In the genomic region with DNA sequence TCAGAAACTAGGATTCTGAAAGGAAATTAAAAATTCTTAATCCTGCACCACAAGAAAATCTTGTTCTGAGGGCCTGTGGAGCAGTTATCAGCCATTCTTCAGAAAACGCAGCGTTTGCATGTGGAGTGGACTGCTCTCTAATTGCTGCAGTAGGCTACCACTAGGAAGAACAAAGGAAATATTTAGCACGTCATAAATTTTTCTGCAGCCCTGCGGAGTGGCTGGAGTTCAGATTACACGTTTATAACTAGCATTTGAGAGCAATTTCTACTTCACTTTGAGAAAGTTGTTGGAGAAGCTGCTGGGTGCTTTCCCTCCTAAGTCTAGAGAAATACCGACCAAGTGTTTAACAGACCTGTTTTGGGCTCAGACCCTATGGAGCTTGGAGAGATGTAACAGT, we compare ENCODE assay signal across 22 mouse cellular contexts. TPM values are rescaled to one million over a fixed set of nuclear protein-coding genes. Genes with fewer than 3 reads are reported as not detected.
DNase-seq lines count a peak whose midpoint lies in the region; ATAC-seq and TF ChIP-seq lines count a peak whose summit lies in the region.
"Had no signal": no experiment of that assay in that cellular context is flagged by ENCODE, and none has a peak within 500 bp of the region (broad histone marks: within the 10 kb centered on the region; RNA-seq: fewer than 3 reads in every experiment).

No protein-coding gene starts in this region.

- H3K27ac ChIP-seq in heart, embryonic 14.5 days (replicated peaks in 1 of 2; ENCODE audit: control insufficient read depth in 1 of 2, insufficient read depth in 1 of 2, low read depth in 2 of 2, low read length in 2 of 2): 0 out of 4 replicates have a peak overlapping the region, but pooled peaks of 1 of the 2 experiments have one; percentile 43
- H3K27ac ChIP-seq in heart, embryonic 11.5 days (ENCODE audit: low read depth, low read length): no peak overlapping the region
- no peak overlapping the region for H3K27ac ChIP-seq in lung, embryonic 14.5 days (ENCODE audit: low read depth)
- no peak overlapping the region for H3K27ac ChIP-seq in lung, postnatal 0 days (ENCODE audit: low read length)
- H3K27ac ChIP-seq in limb, embryonic 11.5 days (replicated peaks; ENCODE audit: low read depth, low read length): peak overlapping the region; percentile 60; the same call in 1 of the 2 replicates
- H3K27ac ChIP-seq: forebrain, embryonic 15.5 days; heart, embryonic 10.5 days; hindbrain, embryonic 15.5 days; intestine, embryonic 15.5 days; left cerebral cortex, adult 2 months; liver, embryonic 13.5 days; lung, embryonic 15.5 days; macrophage; midbrain, embryonic 10.5 days; neural tube, embryonic 15.5 days; stomach, embryonic 15.5 days had no signal

- 52% methylated on average over 6 of the region's 6 CpGs for WGBS in heart, embryonic 14.5 days
- 62% methylated on average over 6 of the region's 6 CpGs for WGBS in heart, embryonic 11.5 days (ENCODE audit: insufficient replicate concordance)
- 19% methylated on average over 6 of the region's 6 CpGs for WGBS in lung, embryonic 14.5 days
- 23% methylated on average over 6 of the region's 6 CpGs for WGBS in lung, postnatal 0 days
- WGBS in limb, embryonic 11.5 days: 6% methylated on average over 6 of the region's 6 CpGs

- no peak for TF ChIP-seq EP300 in lung, postnatal 0 days (IDR thresholded peaks at IDR 0.05)

- H3K9me3 ChIP-seq in heart, embryonic 14.5 days (ENCODE audit: control insufficient read depth, low read length): no peaks in the 10 kb centered on the region
- no peaks in the 10 kb centered on the region for H3K9me3 ChIP-seq in heart, embryonic 11.5 days (replicated peaks; ENCODE audit: control insufficient read depth, low read length)
- no peaks in the 10 kb centered on the region for H3K9me3 ChIP-seq in lung, embryonic 14.5 days (ENCODE audit: low read depth, low read length)
- H3K9me3 ChIP-seq in lung, postnatal 0 days (ENCODE audit: low read length): no peaks in the 10 kb centered on the region
- H3K9me3 ChIP-seq in limb, embryonic 11.5 days (ENCODE audit: control insufficient read depth, low read length): no peaks in the 10 kb centered on the region
- H3K9me3 ChIP-seq: forebrain, embryonic 15.5 days; heart, embryonic 10.5 days; hindbrain, embryonic 15.5 days; intestine, embryonic 15.5 days; liver, embryonic 13.5 days; lung, embryonic 15.5 days; midbrain, embryonic 10.5 days; neural tube, embryonic 15.5 days; stomach, embryonic 15.5 days had no signal

- peak; percentile 76 for DNase-seq in lung, embryonic 14.5 days
- no peak for DNase-seq in lung, postnatal 0 days (ENCODE audit: low spot score)
- peak; percentile 58 for DNase-seq in limb, embryonic 11.5 days (ENCODE audit: low spot score)
- no peak for DNase-seq in natural killer cell, adult 2 months (ENCODE audit: low spot score in 2 of 2)
- DNase-seq in layer of hippocampus, adult 18-20 months (ENCODE audit: low spot score in 2 of 2): no peak
- DNase-seq: cerebellum, adult 11-12 months; liver, embryonic 13.5 days; right cerebral cortex, adult 18-20 months; thymus, postnatal 25 days had no signal

- H3K36me3 ChIP-seq in heart, embryonic 14.5 days (ENCODE audit: control insufficient read depth, insufficient read depth, low read length): no peaks in the 10 kb centered on the region
- H3K36me3 ChIP-seq in heart, embryonic 11.5 days (ENCODE audit: control insufficient read depth, insufficient read depth, low read length): no peaks in the 10 kb centered on the region
- no peaks in the 10 kb centered on the region for H3K36me3 ChIP-seq in lung, embryonic 14.5 days (ENCODE audit: insufficient read depth)
- H3K36me3 ChIP-seq in lung, postnatal 0 days (ENCODE audit: insufficient read depth, low read length): no peaks in the 10 kb centered on the region
- no peaks in the 10 kb centered on the region for H3K36me3 ChIP-seq in limb, embryonic 11.5 days (ENCODE audit: control insufficient read depth, insufficient read depth, low read length)
- H3K36me3 ChIP-seq: forebrain, embryonic 15.5 days; heart, embryonic 10.5 days; hindbrain, embryonic 15.5 days; intestine, embryonic 15.5 days; liver, embryonic 13.5 days; lung, embryonic 15.5 days; midbrain, embryonic 10.5 days; neural tube, embryonic 15.5 days; stomach, embryonic 15.5 days had no signal

- H3K4me2 ChIP-seq in heart, embryonic 14.5 days (ENCODE audit: low read length): peak overlapping the region; percentile 9; the same call in 1 of the 2 replicates
- H3K4me2 ChIP-seq in heart, embryonic 11.5 days: no peak overlapping the region
- H3K4me2 ChIP-seq in lung, embryonic 14.5 days: no peak overlapping the region
- H3K4me2 ChIP-seq in lung, postnatal 0 days (replicated peaks; ENCODE audit: low read depth, low read length): no peak overlapping the region
- H3K4me2 ChIP-seq in limb, embryonic 11.5 days (ENCODE audit: low read depth, severe bottlenecking): no peak overlapping the region
- H3K4me2 ChIP-seq: forebrain, embryonic 15.5 days; hindbrain, embryonic 15.5 days; intestine, embryonic 15.5 days; liver, embryonic 13.5 days; lung, embryonic 15.5 days; neural tube, embryonic 15.5 days; stomach, embryonic 15.5 days had no signal

- ATAC-seq in heart, embryonic 14.5 days (ENCODE audit: insufficient number of reproducible peaks, insufficient read depth, low FRiP score, low read depth): no peak
- ATAC-seq in heart, embryonic 11.5 days (replicated peaks; ENCODE audit: insufficient number of reproducible peaks, low FRiP score, low TSS enrichment): no peak
- ATAC-seq in lung, embryonic 14.5 days (ENCODE audit: insufficient read depth): no peak; the same call in 1 of the 2 replicates
- ATAC-seq in lung, postnatal 0 days: no peak
- peak; percentile 44; the same call in 1 of the 2 replicates for ATAC-seq in limb, embryonic 11.5 days (ENCODE audit: insufficient number of reproducible peaks, low FRiP score, low TSS enrichment, low read depth)
- ATAC-seq: forebrain, embryonic 15.5 days; intestine, embryonic 15.5 days; midbrain, embryonic 16.5 days had no signal

- H3K27me3 ChIP-seq in heart, embryonic 14.5 days (ENCODE audit: control insufficient read depth, insufficient read depth, low read length): no peaks in the 10 kb centered on the region
- no peaks in the 10 kb centered on the region for H3K27me3 ChIP-seq in heart, embryonic 11.5 days (ENCODE audit: control insufficient read depth, insufficient read depth, low read length)
- no peaks in the 10 kb centered on the region for H3K27me3 ChIP-seq in lung, embryonic 14.5 days (ENCODE audit: insufficient read depth, low read length)
- H3K27me3 ChIP-seq in lung, postnatal 0 days (replicated peaks; ENCODE audit: insufficient read depth, low read length): no peaks in the 10 kb centered on the region
- H3K27me3 ChIP-seq in limb, embryonic 11.5 days (ENCODE audit: control insufficient read depth, insufficient read depth, low read length): no peaks in the 10 kb centered on the region
- H3K27me3 ChIP-seq: forebrain, embryonic 15.5 days; hindbrain, embryonic 15.5 days; intestine, embryonic 15.5 days; liver, embryonic 13.5 days; lung, embryonic 15.5 days; neural tube, embryonic 15.5 days; stomach, embryonic 15.5 days had no signal

- peaks cover 2 to 10% of the 10 kb centered on the region in 2 experiments; a peak in 3 of 4 replicates for H3K4me1 ChIP-seq in heart, embryonic 14.5 days (ENCODE audit: control insufficient read depth in 2 of 2, insufficient read depth in 2 of 2, low read length in 2 of 2)
- no peaks in the 10 kb centered on the region for H3K4me1 ChIP-seq in heart, embryonic 11.5 days (ENCODE audit: control insufficient read depth, insufficient read depth, low read length)
- peaks cover 10% of the 10 kb centered on the region; the same call in 1 of the 2 replicates for H3K4me1 ChIP-seq in lung, embryonic 14.5 days (ENCODE audit: insufficient read depth)
- H3K4me1 ChIP-seq in lung, postnatal 0 days (ENCODE audit: insufficient read depth, low read depth, low read length): no peaks in the 10 kb centered on the region
- H3K4me1 ChIP-seq in limb, embryonic 11.5 days (ENCODE audit: control insufficient read depth, insufficient read depth, low read length): peaks cover 7% of the 10 kb centered on the region; the same call in 1 of the 2 replicates
- H3K4me1 ChIP-seq: forebrain, embryonic 15.5 days; hindbrain, embryonic 15.5 days; intestine, embryonic 15.5 days; liver, embryonic 13.5 days; midbrain, embryonic 10.5 days; neural tube, embryonic 15.5 days; stomach, embryonic 15.5 days had no signal

- no peak for TF ChIP-seq CTCF in lung, embryonic 14.5 days (IDR thresholded peaks at IDR 0.05; ENCODE audit: low read depth)
- TF ChIP-seq CTCF in lung, postnatal 0 days (IDR thresholded peaks at IDR 0.05): no peak

- H3K4me3 ChIP-seq in heart, embryonic 14.5 days (ENCODE audit: control insufficient read depth in 1 of 2, insufficient read depth in 1 of 2, low read depth in 1 of 2, low read length in 2 of 2): no peak overlapping the region
- H3K4me3 ChIP-seq in heart, embryonic 11.5 days (ENCODE audit: low read depth, low read length): no peak overlapping the region
- no peak overlapping the region for H3K4me3 ChIP-seq in lung, embryonic 14.5 days (ENCODE audit: low read depth, low read length)
- H3K4me3 ChIP-seq in lung, postnatal 0 days (ENCODE audit: low read depth, low read length): no peak overlapping the region
- no peak overlapping the region for H3K4me3 ChIP-seq in limb, embryonic 11.5 days (ENCODE audit: low read depth, low read length)
- H3K4me3 ChIP-seq: forebrain, embryonic 15.5 days; heart, embryonic 10.5 days; hindbrain, embryonic 15.5 days; intestine, embryonic 15.5 days; left cerebral cortex, adult 2 months; liver, embryonic 13.5 days; lung, embryonic 15.5 days; midbrain, embryonic 10.5 days; neural tube, embryonic 15.5 days; stomach, embryonic 15.5 days had no signal

- no peak overlapping the region for H3K9ac ChIP-seq in heart, embryonic 14.5 days (ENCODE audit: low read length)
- no peak overlapping the region for H3K9ac ChIP-seq in heart, embryonic 11.5 days (ENCODE audit: low read depth, low read length)
- H3K9ac ChIP-seq in lung, embryonic 14.5 days: no peak overlapping the region
- H3K9ac ChIP-seq in lung, postnatal 0 days (replicated peaks; ENCODE audit: low read depth): no peak overlapping the region
- H3K9ac ChIP-seq in limb, embryonic 11.5 days (ENCODE audit: low read length): no peak overlapping the region
- H3K9ac ChIP-seq: forebrain, embryonic 15.5 days; hindbrain, embryonic 15.5 days; intestine, embryonic 15.5 days; liver, embryonic 13.5 days; lung, embryonic 15.5 days; neural tube, embryonic 15.5 days; stomach, embryonic 15.5 days had no signal

RNA-seq across cellular contexts. Expression of a gene that starts 43.6 kb away (rescaled TPM):
- polyA plus RNA-seq in heart, embryonic 14.5 days (2014; fragmentation: Nextera tagmentation; extraction: Ambion mirVana): 0.71 and 0.96 TPM in 2 replicates
- 1.9 and 2.2 TPM in 2 replicates for polyA plus RNA-seq in heart, embryonic 11.5 days (2014; fragmentation: Nextera tagmentation; extraction: Ambion mirVana)
- 0.97 and 1.0 TPM in 2 replicates for polyA plus RNA-seq in lung, embryonic 14.5 days (2014; fragmentation: Nextera tagmentation; extraction: Ambion mirVana)
- 0.11 and 0.17 TPM in 2 replicates for polyA plus RNA-seq in lung, postnatal 0 days (2015; fragmentation: Nextera tagmentation; extraction: Ambion mirVana)
- 8.9 and 12.0 TPM in 2 replicates for polyA plus RNA-seq in limb, embryonic 11.5 days (2014; fragmentation: Nextera tagmentation; extraction: Ambion mirVana)
- 1 to 10 TPM; 4.7 to 5.7 TPM for total RNA-seq in layer of hippocampus, adult 18-20 months (2021)

Comparison
In these comparisons a context has a peak if more than half of its experiments do, and no peak if none do; other contexts are left out.
1. DNase-seq: peak in lung, embryonic 14.5 days (single experiment) and limb, embryonic 11.5 days (single experiment); none in lung, postnatal 0 days (single experiment), natural killer cell, adult 2 months (0 of 2) and layer of hippocampus, adult 18-20 months (0 of 2).